Mouse (Mus musculus) retina, postnatal 1 day (tissue): Measurements from ENCODE around the gene Ttll9.

Source experiments
- DNase-seq: peaks from one replicate; pipeline ENCODE4 v3.0.0-alpha.2; 2012

Gene Ttll9

GRCm38 (mm10) chr2:152962091-152962793 lies at the start of gene Ttll9:
TSS of gene Ttll9 (plus strand) at chr2:152962485.
- DNase-seq = peak; percentile 93

DNA sequence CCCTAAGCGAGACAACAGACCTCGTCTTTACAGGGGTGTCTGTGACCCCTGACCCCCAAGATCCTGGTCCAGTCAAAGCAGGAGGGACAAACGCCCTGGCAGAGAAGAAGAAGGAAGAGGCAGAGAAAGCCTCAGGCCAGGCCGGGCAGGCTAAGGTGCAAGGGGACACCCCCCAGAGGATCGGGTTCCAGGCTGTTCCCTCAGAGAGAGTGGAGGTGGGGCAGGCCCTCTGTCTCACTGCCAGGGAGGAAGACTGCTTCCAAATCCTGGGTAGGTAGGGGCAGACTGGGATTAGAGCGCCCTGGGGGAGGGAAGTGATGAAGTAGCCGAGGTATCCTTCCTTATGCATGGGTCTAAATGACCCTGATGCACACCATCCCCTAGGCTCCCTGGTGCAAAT lies 48.8 kb upstream of the Ttll9 start:
- DNase-seq = no peak

GRCm38 (mm10) chr2:152914310-152915120 lies 47.8 kb upstream of the Ttll9 start:
- DNase-seq = peak; percentile 89

DNA sequence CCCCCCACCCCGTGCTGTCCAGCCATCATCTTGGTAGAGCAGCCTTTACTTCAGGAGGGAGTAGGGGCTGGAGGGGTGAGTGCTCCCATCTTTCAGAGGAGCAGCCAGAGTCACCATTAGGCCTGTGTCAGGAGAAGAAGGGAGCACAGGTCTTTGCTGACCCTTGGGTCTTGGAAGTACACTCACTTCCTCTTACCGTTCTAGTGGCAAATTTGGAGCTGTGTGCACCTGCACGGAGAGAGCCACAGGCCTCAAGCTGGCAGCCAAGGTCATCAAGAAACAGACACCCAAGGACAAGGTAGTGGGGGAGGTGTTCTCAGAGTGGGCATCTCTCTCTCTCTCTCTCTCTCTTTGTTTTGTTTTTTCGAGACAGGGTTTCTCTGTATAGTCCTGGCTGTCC lies 46.8 kb upstream of the Ttll9 start:
- no peak for DNase-seq

DNA sequence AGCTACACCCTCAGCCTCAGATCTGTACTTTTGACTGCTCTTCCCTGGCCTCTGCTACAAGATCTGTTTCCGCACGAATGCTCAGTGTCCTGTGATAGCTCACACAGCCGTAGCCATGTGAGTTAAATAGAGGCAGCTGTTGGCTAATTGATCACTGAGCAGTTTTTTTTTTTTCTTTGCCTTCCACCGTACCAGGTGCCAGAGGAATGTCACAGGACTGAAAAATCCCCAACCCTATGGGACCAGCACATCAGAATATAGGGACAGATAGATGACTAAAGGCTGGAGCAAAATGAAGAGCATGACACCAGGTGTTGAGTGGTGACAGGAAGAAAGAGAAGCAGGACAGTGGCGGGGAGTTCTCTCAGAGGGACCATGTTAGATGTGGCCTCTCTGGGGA lies 46.2 kb upstream of the Ttll9 start:
- DNase-seq = no peak

DNA sequence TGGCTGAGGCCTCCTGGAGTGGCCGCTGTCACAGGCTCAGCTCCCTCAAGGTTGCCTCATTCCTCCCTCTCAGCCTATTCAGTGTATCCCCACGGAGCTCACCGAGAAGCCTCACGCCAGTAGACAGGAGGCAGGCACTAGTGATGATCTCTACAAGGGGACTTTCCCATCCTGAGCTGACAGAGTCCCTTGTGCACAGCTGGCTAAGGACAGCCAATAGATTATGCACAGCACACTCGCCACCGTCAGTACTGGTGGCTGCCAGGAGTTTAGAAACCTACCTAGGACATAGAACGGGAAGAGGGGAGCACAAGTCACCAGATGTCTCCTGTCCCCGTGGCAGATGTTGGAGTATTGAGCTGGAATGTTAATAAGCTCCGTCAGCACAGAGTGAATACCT lies 44.6 kb upstream of the Ttll9 start:
- no peak for DNase-seq

GRCm38 (mm10) chr2:152922376-152922775 lies 39.9 kb upstream of the Ttll9 start:
- DNase-seq = peak; percentile 80

GRCm38 (mm10) chr2:152923621-152924020 lies 38.7 kb upstream of the Ttll9 start:
- peak; percentile 64 for DNase-seq

DNA sequence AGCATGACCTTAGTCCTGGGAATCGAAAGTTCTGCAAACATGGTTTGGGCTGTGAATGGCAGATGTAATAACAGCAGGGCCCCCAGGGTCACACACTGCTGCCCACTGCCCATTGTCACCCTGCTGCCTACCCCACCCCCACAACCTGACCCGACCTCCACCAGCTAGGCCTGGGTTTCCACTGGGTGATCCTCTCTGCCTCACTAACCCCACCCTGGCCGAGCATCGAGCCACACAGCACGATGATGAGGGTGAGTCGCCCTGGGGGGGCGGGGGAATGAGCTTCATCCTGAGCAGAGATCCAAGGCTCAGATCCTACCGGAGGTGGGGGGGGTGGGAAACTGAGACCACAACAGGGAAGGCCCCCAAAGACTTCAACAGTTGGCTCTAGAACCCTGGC lies 38.2 kb upstream of the Ttll9 start:
- no peak for DNase-seq

DNA sequence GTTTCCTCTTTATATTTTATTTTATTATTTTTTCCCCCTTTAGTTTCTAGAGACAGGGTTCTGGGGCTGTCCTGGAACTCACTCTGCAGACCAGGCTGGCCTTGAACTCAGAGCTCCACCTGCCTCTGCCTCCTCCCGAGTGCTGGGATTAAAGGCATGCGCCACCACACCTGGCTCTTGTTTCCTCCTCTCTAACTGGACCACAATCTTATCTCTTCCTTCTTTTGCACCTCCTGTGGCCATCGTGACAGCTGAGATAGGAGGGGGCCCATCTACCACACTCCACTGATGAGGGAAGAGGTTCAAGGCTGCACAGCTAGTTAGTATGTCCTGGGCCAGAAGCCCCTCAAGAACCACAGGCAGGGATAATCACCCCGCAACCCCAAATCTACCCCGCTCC lies 37.7 kb upstream of the Ttll9 start:
- no peak for DNase-seq

GRCm38 (mm10) chr2:152925189-152925872 lies 37.0 kb upstream of the Ttll9 start:
- DNase-seq = no peak

- no peak for DNase-seq
These were observed 35.4 kb upstream of the Ttll9 start for GRCm38 (mm10) chr2:152926896-152927295.

GRCm38 (mm10) chr2:152927371-152927770 lies 34.9 kb upstream of the Ttll9 start:
- DNase-seq = no peak

GRCm38 (mm10) chr2:152928219-152928987 lies 33.9 kb upstream of the Ttll9 start:
- no peak for DNase-seq

- DNase-seq = no peak
These were observed 33.3 kb upstream of the Ttll9 start for GRCm38 (mm10) chr2:152928988-152929370.

DNA sequence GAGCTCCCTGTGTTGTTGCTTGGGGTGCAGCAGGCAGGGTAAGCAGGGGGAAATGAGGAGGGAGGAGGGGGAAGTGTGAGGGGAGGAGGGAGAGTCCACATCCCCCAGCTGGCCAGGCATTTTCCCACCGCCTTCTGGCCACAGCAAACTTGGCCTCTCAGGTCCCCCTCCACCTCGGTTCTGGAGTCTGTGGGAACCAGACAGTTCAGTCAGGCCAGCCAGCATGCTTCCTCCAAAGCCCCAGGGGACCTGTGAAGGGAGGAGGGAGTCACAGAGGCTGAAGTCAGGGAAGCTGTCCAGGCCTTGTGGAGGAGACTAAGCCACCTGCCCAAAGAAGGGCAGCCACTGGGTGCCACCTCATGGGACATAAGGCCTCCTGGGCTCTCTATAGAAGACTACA lies 32.0 kb upstream of the Ttll9 start:
- no peak for DNase-seq

DNA sequence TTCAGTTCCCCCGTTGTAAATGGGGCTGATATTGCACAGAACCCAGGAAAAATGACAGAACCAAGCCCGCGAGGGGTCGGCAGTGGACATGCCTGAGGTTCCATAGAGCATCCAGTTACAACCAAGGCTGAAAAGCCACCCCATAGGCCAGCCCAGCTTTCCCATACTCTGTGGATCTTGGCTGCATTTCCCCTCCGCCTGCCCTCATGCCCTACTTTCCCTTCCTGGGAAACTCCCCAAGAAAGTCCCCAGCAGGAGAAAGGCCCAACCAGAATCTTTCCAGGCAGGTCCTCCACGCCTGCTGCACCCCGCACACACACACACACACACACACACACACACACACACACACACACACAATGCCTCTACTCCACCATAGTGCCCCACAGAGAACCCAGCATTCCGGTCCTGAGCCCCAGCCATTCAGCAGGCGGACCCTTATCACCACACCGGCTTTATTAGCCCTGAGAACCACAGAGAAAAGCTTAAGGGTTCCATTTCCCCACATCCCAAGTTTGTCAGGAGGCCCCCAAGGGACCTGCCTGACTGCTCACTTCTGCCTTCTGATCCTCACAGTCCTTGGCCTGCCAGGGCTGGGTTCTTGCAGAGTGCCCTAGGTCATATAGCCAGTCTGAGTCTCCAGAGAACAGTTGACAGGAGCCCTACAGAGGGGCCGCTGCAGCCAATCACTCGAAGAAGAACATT lies 30.7 kb upstream of the Ttll9 start:
- no peak for DNase-seq

GRCm38 (mm10) chr2:152933048-152933447 lies 29.2 kb upstream of the Ttll9 start, which contains the start of gene Foxs1:
TSS of gene Foxs1 (minus strand) at chr2:152933208.
- DNase-seq = no peak

DNA sequence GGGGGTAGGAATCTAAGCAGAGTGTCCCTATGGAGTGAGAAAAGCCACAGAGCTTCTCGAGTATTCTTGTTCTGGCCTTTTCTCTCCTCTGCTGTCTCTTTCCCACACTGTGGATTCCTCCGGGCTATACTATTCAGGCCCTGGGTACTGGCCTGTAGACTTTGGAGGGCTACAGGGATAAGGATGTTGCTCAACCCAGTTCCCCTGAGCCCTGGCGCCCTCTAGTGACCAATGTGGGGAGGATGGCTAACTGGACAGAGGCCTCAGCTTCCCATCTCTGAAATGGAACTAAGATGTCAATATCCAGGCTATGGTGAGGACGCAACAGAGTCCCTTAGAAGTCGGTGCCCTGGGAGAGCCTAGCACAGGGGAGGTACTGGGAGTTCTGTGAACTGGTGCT lies 28.7 kb upstream of the Ttll9 start:
- peak; percentile 68 for DNase-seq

DNA sequence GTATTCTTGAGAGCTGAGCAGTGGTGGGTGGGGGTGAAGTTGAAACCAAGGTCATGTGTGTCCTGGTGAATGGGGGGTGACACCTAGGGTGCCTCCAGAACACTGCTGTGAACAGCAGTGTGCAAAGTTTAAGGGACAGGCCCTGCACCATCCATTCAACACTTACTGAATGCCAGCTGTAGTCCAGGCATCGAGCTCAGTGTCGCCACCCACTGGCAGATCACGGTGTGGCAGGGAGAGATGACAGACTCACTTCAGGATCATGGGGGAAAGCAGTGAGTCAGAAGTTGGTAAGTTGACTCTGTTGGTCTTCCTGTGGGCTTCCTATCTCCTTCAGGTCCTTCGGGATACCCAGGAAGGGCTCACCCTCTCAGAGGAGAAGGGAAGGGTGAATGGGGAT lies 22.4 kb upstream of the Ttll9 start:
- DNase-seq = peak; percentile 63

GRCm38 (mm10) chr2:152941106-152941505 lies 21.2 kb upstream of the Ttll9 start:
- DNase-seq = no peak

- no peak for DNase-seq
These were observed 20.5 kb upstream of the Ttll9 start for GRCm38 (mm10) chr2:152941776-152942175.
